Mouse (Mus musculus) right cerebral cortex, postnatal 4 days (tissue): ENCODE results near the gene Galnt18.

Experiments used
- DNase-seq: peaks from one replicate; pipeline ENCODE4 v3.0.0-alpha.2; 2022

Galnt18 gene

GRCm38 (mm10) chr7:111770585-111770984, 9.2 kb downstream of the Galnt18 start:
- DNase-seq: no peak

- DNase-seq: no peak
These were observed 13.5 kb downstream of the Galnt18 start for GRCm38 (mm10) chr7:111766145-111766767.

GRCm38 (mm10) chr7:111762754-111763153, 17.0 kb downstream of the Galnt18 start:
- DNase-seq: no peak

- DNase-seq: no peak
These were observed 31.2 kb downstream of the Galnt18 start for GRCm38 (mm10) chr7:111748571-111749071.

- no peak for DNase-seq
These were observed 35.0 kb downstream of the Galnt18 start for GRCm38 (mm10) chr7:111744770-111745169.

GRCm38 (mm10) chr7:111741595-111741994, 38.2 kb downstream of the Galnt18 start:
- no peak for DNase-seq

- DNase-seq: no peak
These were observed 39.7 kb downstream of the Galnt18 start for GRCm38 (mm10) chr7:111740091-111740490.

- DNase-seq: no peak
These were observed 40.4 kb downstream of the Galnt18 start for GRCm38 (mm10) chr7:111739371-111739765.

- no peak for DNase-seq
These were observed 41.1 kb downstream of the Galnt18 start for GRCm38 (mm10) chr7:111738456-111739370.

GRCm38 (mm10) chr7:111737426-111737825, 42.4 kb downstream of the Galnt18 start:
- DNase-seq: no peak

- DNase-seq: no peak
These were observed 43.4 kb downstream of the Galnt18 start for GRCm38 (mm10) chr7:111736365-111736764.

GRCm38 (mm10) chr7:111730346-111731269, 49.2 kb downstream of the Galnt18 start:
- no peak for DNase-seq

- no peak for DNase-seq
These were observed 52.8 kb downstream of the Galnt18 start for GRCm38 (mm10) chr7:111726928-111727327.

- DNase-seq: no peak
These were observed 55.0 kb downstream of the Galnt18 start for GRCm38 (mm10) chr7:111724730-111725129.

GRCm38 (mm10) chr7:111724004-111724403, 55.8 kb downstream of the Galnt18 start:
- DNase-seq: no peak

- no peak for DNase-seq
These were observed 58.5 kb downstream of the Galnt18 start for GRCm38 (mm10) chr7:111721308-111721698.

- peak; percentile 86 for DNase-seq
These were observed 59.1 kb downstream of the Galnt18 start for GRCm38 (mm10) chr7:111720511-111721307.

GRCm38 (mm10) chr7:111718900-111719299, 60.9 kb downstream of the Galnt18 start:
- DNase-seq: no peak

GRCm38 (mm10) chr7:111714639-111715360, 65.0 kb downstream of the Galnt18 start:
- no peak for DNase-seq

GRCm38 (mm10) chr7:111713828-111714600, 65.8 kb downstream of the Galnt18 start:
- DNase-seq: no peak
